Mouse (Mus musculus) hindbrain, embryonic 14.5 days (tissue): ENCODE results near the gene Taf8. TPM values are rescaled to one million over a fixed set of nuclear protein-coding genes. Genes with fewer than 3 reads are reported as not detected.

Experiments
- ATAC-seq: fragments of 200-750 bp; cut with Nextera tagmentation; 2 replicates; pipeline ENCODE4 v1.8.0; 2017; ENCODE audit warnings: moderate number of reproducible peaks, mild to moderate bottlenecking, moderate TSS enrichment, moderate library complexity; ENCODE audit not compliant: low FRiP score
- DNase-seq: peaks from one replicate; pipeline ENCODE4 v3.0.0-alpha.2; 2015; ENCODE audit warnings: low spot score
- H3K27ac ChIP-seq: fragments of 300-500 bp; sonication (generic); 2 replicates; pipeline ENCODE4 v1.5.1; 2014; ENCODE audit warnings: mild to moderate bottlenecking, moderate library complexity
- H3K27me3 ChIP-seq: fragments of 300-500 bp; sonication (generic); 2 replicates; pipeline ENCODE4 v1.6.1; 2014; ENCODE audit warnings: mild to moderate bottlenecking, low read length, mixed read lengths; ENCODE audit not compliant: control insufficient read depth, insufficient read depth
- H3K36me3 ChIP-seq: fragments of 300-500 bp; sonication (generic); replicated peaks from 2 replicates; pipeline ENCODE4 v1.6.1; 2014; ENCODE audit not compliant: control insufficient read depth, insufficient read depth
- H3K4me1 ChIP-seq: fragments of 300-500 bp; sonication (generic); replicated peaks from 2 replicates; pipeline ENCODE4 v1.6.1; 2014; ENCODE audit warnings: antibody characterized with exemption, low read length, mixed read lengths; ENCODE audit not compliant: control insufficient read depth, insufficient read depth
- H3K4me2 ChIP-seq: fragments of 300-500 bp; sonication (generic); replicated peaks from 2 replicates; pipeline ENCODE4 v1.6.1; 2014; ENCODE audit warnings: mild to moderate bottlenecking, moderate library complexity
- H3K4me3 ChIP-seq: fragments of 300-500 bp; sonication (generic); replicated peaks from 2 replicates; pipeline ENCODE4 v1.5.1; 2014; ENCODE audit warnings: mild to moderate bottlenecking, low read length
- H3K9ac ChIP-seq: fragments of 300-500 bp; sonication (generic); 2 replicates; pipeline ENCODE4 v1.6.1; 2014
- H3K9me3 ChIP-seq: fragments of 300-500 bp; sonication (generic); 2 replicates; pipeline ENCODE4 v1.6.1; 2016; ENCODE audit warnings: low read length; ENCODE audit not compliant: control insufficient read depth
- WGBS: fragments of 180-500 bp; shearing (Covaris S2); extraction: QIAGEN DNeasy Blood & Tissue Kit; methylation state at CpG from one replicate; pipeline ENCODE4 v1.1.7; 2014; 5-methylcytosine and 5-hydroxymethylcytosine counted together
- polyA plus RNA-seq: library from polyadenylated mRNA; unstranded; fragments of >200 nt; fragmentation: Nextera tagmentation; extraction: Ambion mirVana; gene quantifications from 2 replicates; pipeline ENCODE4 v1.2.1, GENCODE M21; 2014

Taf8 gene
- polyA plus RNA-seq, 1 experiment from 2014 or later = 16.9 TPM

- Histone ChIP-seq H3K9ac (no peak overlapping the region), H3K4me1 (no peaks in the 10 kb centered on the region), H3K4me2 (no peak overlapping the region), H3K27me3 (no peaks in the 10 kb centered on the region), H3K36me3 (no peaks in the 10 kb centered on the region), H3K27ac (no peak overlapping the region), H3K9me3 (no peaks in the 10 kb centered on the region), H3K4me3 (no peak overlapping the region)
- DNase-seq (no peak), ATAC-seq (no peak)
- WGBS = 90% methylated on average over 3 of the region's 3 CpGs
Observed at GRCm38 (mm10) chr17:47459341-47459919, 42.7 kb downstream of the Taf8 start.

GRCm38 (mm10) chr17:47458936-47459335 is 43.2 kb downstream of the Taf8 start:
- no peak overlapping the region for H3K9ac ChIP-seq
- DNase-seq = no peak
- H3K4me2 ChIP-seq = no peak overlapping the region
- no peaks in the 10 kb centered on the region for H3K27me3 ChIP-seq
- WGBS = 96% methylated on average over 2 of the region's 2 CpGs
- H3K4me3 ChIP-seq = no peak overlapping the region
- no peaks in the 10 kb centered on the region for H3K36me3 ChIP-seq
- ATAC-seq = no peak
- no peaks in the 10 kb centered on the region for H3K4me1 ChIP-seq
- no peak overlapping the region for H3K27ac ChIP-seq
- H3K9me3 ChIP-seq = no peaks in the 10 kb centered on the region

GRCm38 (mm10) chr17:47458310-47458709 is 43.8 kb downstream of the Taf8 start:
- Histone ChIP-seq H3K4me2 (no peak overlapping the region), H3K27me3 (no peaks in the 10 kb centered on the region), H3K4me1 (no peaks in the 10 kb centered on the region), H3K4me3 (no peak overlapping the region), H3K9ac (no peak overlapping the region), H3K9me3 (no peaks in the 10 kb centered on the region), H3K36me3 (no peaks in the 10 kb centered on the region), H3K27ac (no peak overlapping the region)
- DNase-seq (no peak), ATAC-seq (no peak)
- WGBS = 82% methylated on average over 13 of the region's 13 CpGs

GRCm38 (mm10) chr17:47454675-47455074 is 47.4 kb downstream of the Taf8 start:
- Histone ChIP-seq H3K27ac (no peak overlapping the region), H3K4me1 (no peaks in the 10 kb centered on the region), H3K36me3 (no peaks in the 10 kb centered on the region), H3K9ac (no peak overlapping the region), H3K4me2 (no peak overlapping the region), H3K4me3 (no peak overlapping the region), H3K27me3 (no peaks in the 10 kb centered on the region), H3K9me3 (no peaks in the 10 kb centered on the region)
- WGBS = 76% methylated on average over 8 of the region's 8 CpGs
- no peak for DNase-seq
- ATAC-seq = no peak

- no peak for ATAC-seq
- no peaks in the 10 kb centered on the region for H3K27me3 ChIP-seq
- H3K4me2 ChIP-seq = no peak overlapping the region
- no peaks in the 10 kb centered on the region for H3K36me3 ChIP-seq
- 51% methylated on average over 7 of the region's 7 CpGs for WGBS
- no peaks in the 10 kb centered on the region for H3K4me1 ChIP-seq
- no peak overlapping the region for H3K4me3 ChIP-seq
- DNase-seq = no peak
- H3K27ac ChIP-seq = no peak overlapping the region
- H3K9me3 ChIP-seq = no peaks in the 10 kb centered on the region
- H3K9ac ChIP-seq = no peak overlapping the region
Observed at GRCm38 (mm10) chr17:47452886-47453285, 49.2 kb downstream of the Taf8 start.

GRCm38 (mm10) chr17:47450880-47451565 is 51.1 kb downstream of the Taf8 start:
- no peak overlapping the region for H3K27ac ChIP-seq
- H3K27me3 ChIP-seq = no peaks in the 10 kb centered on the region
- H3K36me3 ChIP-seq = no peaks in the 10 kb centered on the region
- H3K4me3 ChIP-seq = no peak overlapping the region
- no peaks in the 10 kb centered on the region for H3K9me3 ChIP-seq
- no peaks in the 10 kb centered on the region for H3K4me1 ChIP-seq
- 82% methylated on average over 12 of the region's 12 CpGs for WGBS
- H3K9ac ChIP-seq = no peak overlapping the region
- H3K4me2 ChIP-seq = no peak overlapping the region
- no peak for DNase-seq
- no peak for ATAC-seq

- H3K4me1 ChIP-seq = no peaks in the 10 kb centered on the region
- H3K9me3 ChIP-seq = no peaks in the 10 kb centered on the region
- H3K36me3 ChIP-seq = no peaks in the 10 kb centered on the region
- H3K4me2 ChIP-seq = no peak overlapping the region
- H3K4me3 ChIP-seq = no peak overlapping the region
- no peak overlapping the region for H3K9ac ChIP-seq
- H3K27ac ChIP-seq = no peak overlapping the region
- no peak for DNase-seq
- no peaks in the 10 kb centered on the region for H3K27me3 ChIP-seq
- no peak for ATAC-seq
- WGBS = 40% methylated on average over 7 of the region's 7 CpGs
Observed at GRCm38 (mm10) chr17:47450239-47450638, 51.9 kb downstream of the Taf8 start.

GRCm38 (mm10) chr17:47449432-47449831 is 52.7 kb downstream of the Taf8 start:
- 81% methylated on average over 5 of the region's 5 CpGs for WGBS

GRCm38 (mm10) chr17:47448523-47449372 is 53.3 kb downstream of the Taf8 start:
- Histone ChIP-seq H3K27me3 (no peaks in the 10 kb centered on the region), H3K9ac (no peak overlapping the region), H3K27ac (no peak overlapping the region), H3K4me1 (no peaks in the 10 kb centered on the region), H3K4me2 (no peak overlapping the region), H3K9me3 (no peaks in the 10 kb centered on the region), H3K36me3 (no peaks in the 10 kb centered on the region), H3K4me3 (no peak overlapping the region)
- DNase-seq (no peak), ATAC-seq (no peak)
- 51% methylated on average over 8 of the region's 8 CpGs for WGBS

More at GRCm38 (mm10) chr17:47449432-47449831, 52.7 kb downstream of the Taf8 start:
- no peak overlapping the region for H3K4me3 ChIP-seq
- H3K9ac ChIP-seq = no peak overlapping the region
- ATAC-seq = no peak
- no peaks in the 10 kb centered on the region for H3K36me3 ChIP-seq
- H3K27me3 ChIP-seq = no peaks in the 10 kb centered on the region
- H3K4me1 ChIP-seq = no peaks in the 10 kb centered on the region
- no peak overlapping the region for H3K27ac ChIP-seq
- no peaks in the 10 kb centered on the region for H3K9me3 ChIP-seq
- no peak for DNase-seq
- H3K4me2 ChIP-seq = no peak overlapping the region
